Comparison of ENCODE assay signal across 7 mouse cellular contexts in the genomic region with DNA sequence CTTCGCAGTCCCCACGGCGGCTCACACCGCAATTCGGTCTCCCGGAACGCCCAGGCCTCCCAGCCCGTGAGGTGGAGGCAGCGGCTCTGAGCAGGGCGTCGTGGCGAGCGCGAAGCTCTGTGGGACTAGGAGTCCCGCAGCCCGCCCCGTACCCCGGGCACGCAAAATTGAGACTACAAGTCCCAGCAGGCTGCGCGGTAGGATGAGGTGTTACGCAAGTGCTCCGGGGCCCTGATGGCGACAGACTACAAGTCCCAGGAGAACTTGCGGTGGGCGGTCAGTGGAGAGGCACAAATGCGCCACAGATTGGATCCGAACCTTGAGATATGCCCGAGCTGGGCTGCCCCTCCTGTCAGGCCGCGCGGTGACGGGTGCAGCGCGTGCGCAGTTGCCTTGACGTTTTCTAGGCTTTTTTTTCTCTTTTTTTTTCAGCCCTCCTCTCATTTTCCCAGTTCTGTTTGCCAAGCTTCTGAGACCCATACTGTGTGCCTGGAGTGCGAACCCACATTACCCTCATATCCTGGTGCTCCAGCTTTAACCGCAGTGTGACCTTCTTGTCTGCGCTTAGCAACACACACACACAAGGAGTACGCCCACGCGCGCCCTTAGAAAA. TPM values are rescaled to one million over a fixed set of nuclear protein-coding genes. Genes with fewer than 3 reads are reported as not detected.
DNase-seq lines count a peak whose midpoint lies in the region; ATAC-seq lines count a peak whose summit lies in the region.

No protein-coding gene starts in this region.

- H3K27ac ChIP-seq in intestine, embryonic 16.5 days (ENCODE audit: low read length), result peak overlapping the region; percentile 94
- peak overlapping the region; percentile 63 for H3K27ac ChIP-seq in midbrain, embryonic 11.5 days (ENCODE audit: low read depth, low read length)

- no peaks in the 10 kb centered on the region for H3K27me3 ChIP-seq in intestine, embryonic 16.5 days (replicated peaks; ENCODE audit: control insufficient read depth, insufficient read depth, low read length)
- no peaks in the 10 kb centered on the region for H3K27me3 ChIP-seq in midbrain, embryonic 11.5 days (ENCODE audit: control insufficient read depth, insufficient read depth, low read length)

- peak overlapping the region; percentile 96 for H3K9ac ChIP-seq in intestine, embryonic 16.5 days (ENCODE audit: low read depth, low read length)
- peak overlapping the region; percentile 87 for H3K9ac ChIP-seq in midbrain, embryonic 11.5 days (ENCODE audit: low read length)

- DNase-seq in adrenal gland, postnatal 10 days, result peak; percentile 98
- peak; percentile 97 for DNase-seq in embryo, embryonic 9.5 days (ENCODE audit: extremely low spot score)
- DNase-seq in gastrocnemius, postnatal 4 days (ENCODE audit: low spot score in 2 of 2), result peak; percentile 93 to 98
- peak; percentile 99 to 100 for DNase-seq in left cerebral cortex, postnatal 36 days (ENCODE audit: low spot score in 2 of 2)
- DNase-seq in midbrain, embryonic 11.5 days (ENCODE audit: low spot score, missing footprints), result peak; percentile 99
- DNase-seq in skeletal muscle tissue, adult 2 months (ENCODE audit: low read depth, low spot score), result peak; percentile 99

- H3K36me3 ChIP-seq in intestine, embryonic 16.5 days (ENCODE audit: control insufficient read depth, insufficient read depth, low read length), result no peaks in the 10 kb centered on the region; the same call in none of the 2 replicates
- 0 out of 2 replicates have a peak, but pooled peaks cover 4% of the 10 kb centered on the region for H3K36me3 ChIP-seq in midbrain, embryonic 11.5 days (ENCODE audit: control insufficient read depth, insufficient read depth, low read length)

- WGBS in intestine, embryonic 16.5 days, result 1% methylated on average over 44 of the region's 44 CpGs
- 2% methylated on average over 44 of the region's 44 CpGs for WGBS in midbrain, embryonic 11.5 days

- H3K4me2 ChIP-seq in intestine, embryonic 16.5 days (ENCODE audit: low read depth, low read length), result peak overlapping the region; percentile 85
- H3K4me2 ChIP-seq in midbrain, embryonic 11.5 days, result peak overlapping the region; percentile 89

- H3K4me3 ChIP-seq in intestine, embryonic 16.5 days (ENCODE audit: low read length), result peak overlapping the region; percentile 98
- peak overlapping the region; percentile 94 for H3K4me3 ChIP-seq in midbrain, embryonic 11.5 days (ENCODE audit: low read depth, low read length)

- peak; percentile 98 for ATAC-seq in intestine, embryonic 16.5 days
- ATAC-seq in midbrain, embryonic 11.5 days (ENCODE audit: low FRiP score), result peak; percentile 98

- intact Hi-C loops in left cerebral cortex, postnatal 36 days (cut with DNase I), result loop anchor here (1.0 to 10.0 kb wide), 4 partner anchors 51 to 167 kb away; a partner anchor contains a TSS

- no peaks in the 10 kb centered on the region for H3K9me3 ChIP-seq in intestine, embryonic 16.5 days (ENCODE audit: control insufficient read depth, low read length)
- no peaks in the 10 kb centered on the region for H3K9me3 ChIP-seq in midbrain, embryonic 11.5 days (ENCODE audit: control insufficient read depth, low read length)

- H3K4me1 ChIP-seq in intestine, embryonic 16.5 days (ENCODE audit: control insufficient read depth, insufficient read depth, low read length), result peaks cover 12% of the 10 kb centered on the region
- peaks cover 13% of the 10 kb centered on the region for H3K4me1 ChIP-seq in midbrain, embryonic 11.5 days (ENCODE audit: control insufficient read depth, insufficient read depth, low read length)

RNA-seq across cellular contexts. Expression of a gene that starts 22.8 kb away (rescaled TPM):
- 100 to 1,000 TPM; 112 to 134 TPM for total RNA-seq in adrenal gland, postnatal 10 days (2021)
- 100 to 1,000 TPM; 128 to 141 TPM for total RNA-seq in gastrocnemius, postnatal 4 days (2021)
- polyA plus RNA-seq in intestine, embryonic 16.5 days (2015; fragmentation: Nextera tagmentation; extraction: Ambion mirVana), result 164 and 171 TPM in 2 replicates
- 100 to 1,000 TPM; 370 to 405 TPM for total RNA-seq in left cerebral cortex, postnatal 36 days (2021)
- 187 and 198 TPM in 2 replicates for polyA plus RNA-seq in midbrain, embryonic 11.5 days (2014; fragmentation: Nextera tagmentation; extraction: Ambion mirVana)

RNA-seq across cellular contexts. Expression of a gene that starts 49.8 kb away (rescaled TPM):
- 10 to 100 TPM; 17.4 to 21.0 TPM for total RNA-seq in adrenal gland, postnatal 10 days (2021)
- 10 to 100 TPM in 1 of 2 experiments, 1 to 10 TPM in 1; 9.4 to 11.4 TPM for total RNA-seq in gastrocnemius, postnatal 4 days (2021)
- polyA plus RNA-seq in intestine, embryonic 16.5 days (2015; fragmentation: Nextera tagmentation; extraction: Ambion mirVana), result 44.7 and 53.0 TPM in 2 replicates
- 10 to 100 TPM; 28.3 to 33.2 TPM for total RNA-seq in left cerebral cortex, postnatal 36 days (2021)
- 26.6 and 31.3 TPM in 2 replicates for polyA plus RNA-seq in midbrain, embryonic 11.5 days (2014; fragmentation: Nextera tagmentation; extraction: Ambion mirVana)

Comparison
In these comparisons a context has a peak if more than half of its experiments do, and no peak if none do; other contexts are left out.
1. Peak in every context shown above with its lines: DNase-seq, ATAC-seq, H3K4me3 ChIP-seq and H3K27ac ChIP-seq.